Mouse (Mus musculus): ENCODE results near the gene Iqcd. TPM values are rescaled to one million over a fixed set of nuclear protein-coding genes. Genes with fewer than 3 reads are reported as not detected.
A peak's percentile ranks its signal among the peaks of the same experiment; 100 is the strongest.

Iqcd gene
- polyA plus RNA-seq, 1 experiment from 2014 or later: 1.5 TPM

- H3K4me2 ChIP-seq (replicated peaks; ENCODE audit: low read depth, low read length): no peak overlapping the region
- WGBS: 66% methylated on average over 3 of the region's 3 CpGs
- H3K27me3 ChIP-seq (ENCODE audit: insufficient read depth, low read length): no peaks in the 10 kb centered on the region
- peaks cover 74% of the 10 kb centered on the region for H3K4me1 ChIP-seq (ENCODE audit: insufficient read depth, low read length)
- no peak for ATAC-seq (ENCODE audit: low FRiP score, low TSS enrichment)
- H3K9me3 ChIP-seq (ENCODE audit: low read length): no peaks in the 10 kb centered on the region
- peaks cover 4% of the 10 kb centered on the region; the same call in 1 of the 2 replicates for H3K36me3 ChIP-seq (ENCODE audit: insufficient read depth, low read length)
- H3K4me3 ChIP-seq (ENCODE audit: low read length): no peak overlapping the region
- no peak overlapping the region for H3K27ac ChIP-seq (ENCODE audit: low read length)
- H3K9ac ChIP-seq (replicated peaks; ENCODE audit: low read length): no peak overlapping the region
Observed at GRCm38 (mm10) chr5:120569791-120570190, 19.0 kb upstream of the Iqcd start.

GRCm38 (mm10) chr5:120570289-120570897, 18.4 kb upstream of the Iqcd start:
- peaks cover 68% of the 10 kb centered on the region for H3K4me1 ChIP-seq (ENCODE audit: insufficient read depth, low read length)
- no peaks in the 10 kb centered on the region for H3K9me3 ChIP-seq (ENCODE audit: low read length)
- no peak for ATAC-seq (ENCODE audit: low FRiP score, low TSS enrichment)
- no peak overlapping the region for H3K9ac ChIP-seq (replicated peaks; ENCODE audit: low read length)
- 69% methylated on average over 11 of the region's 11 CpGs for WGBS
- no peak overlapping the region for H3K4me3 ChIP-seq (ENCODE audit: low read length)
- peak overlapping the region; percentile 66; the same call in 1 of the 2 replicates for H3K27ac ChIP-seq (ENCODE audit: low read length)
- peaks cover 4% of the 10 kb centered on the region; the same call in 1 of the 2 replicates for H3K36me3 ChIP-seq (ENCODE audit: insufficient read depth, low read length)
- H3K4me2 ChIP-seq (replicated peaks; ENCODE audit: low read depth, low read length): no peak overlapping the region
- H3K27me3 ChIP-seq (ENCODE audit: insufficient read depth, low read length): no peaks in the 10 kb centered on the region

GRCm38 (mm10) chr5:120571056-120571740, 17.6 kb upstream of the Iqcd start:
- peaks cover 4% of the 10 kb centered on the region; the same call in 1 of the 2 replicates for H3K36me3 ChIP-seq (ENCODE audit: insufficient read depth, low read length)
- ATAC-seq (ENCODE audit: low FRiP score, low TSS enrichment): peak; percentile 66

GRCm38 (mm10) chr5:120574469-120575063, 14.2 kb upstream of the Iqcd start:
- no peak for ATAC-seq (ENCODE audit: low FRiP score, low TSS enrichment)
- WGBS: 72% methylated on average over 10 of the region's 10 CpGs
- H3K4me1 ChIP-seq (ENCODE audit: insufficient read depth, low read length): peaks cover 55% of the 10 kb centered on the region

More at GRCm38 (mm10) chr5:120571056-120571740, 17.6 kb upstream of the Iqcd start:
- peak overlapping the region; percentile 66 for H3K27ac ChIP-seq (ENCODE audit: low read length)
- H3K9me3 ChIP-seq (ENCODE audit: low read length): no peaks in the 10 kb centered on the region
- peaks cover 60% of the 10 kb centered on the region for H3K4me1 ChIP-seq (ENCODE audit: insufficient read depth, low read length)
- 18% methylated on average over 14 of the region's 14 CpGs for WGBS
- H3K27me3 ChIP-seq (ENCODE audit: insufficient read depth, low read length): no peaks in the 10 kb centered on the region
- no peak overlapping the region for H3K9ac ChIP-seq (replicated peaks; ENCODE audit: low read length)
- no peak overlapping the region for H3K4me2 ChIP-seq (replicated peaks; ENCODE audit: low read depth, low read length)
- H3K4me3 ChIP-seq (ENCODE audit: low read length): no peak overlapping the region

GRCm38 (mm10) chr5:120576781-120577301, 12.0 kb upstream of the Iqcd start:
- Histone ChIP-seq H3K4me3 (ENCODE audit: low read length) (no peak overlapping the region), H3K4me1 (ENCODE audit: insufficient read depth, low read length) (peaks cover 55% of the 10 kb centered on the region), H3K27me3 (ENCODE audit: insufficient read depth, low read length) (no peaks in the 10 kb centered on the region), H3K9me3 (ENCODE audit: low read length) (no peaks in the 10 kb centered on the region), H3K27ac (ENCODE audit: low read length) (no peak overlapping the region), H3K36me3 (ENCODE audit: insufficient read depth, low read length) (peaks cover 4% of the 10 kb centered on the region; the same call in 1 of the 2 replicates), H3K4me2 (replicated peaks; ENCODE audit: low read depth, low read length) (no peak overlapping the region), H3K9ac (replicated peaks; ENCODE audit: low read length) (no peak overlapping the region)
- WGBS: 63% methylated on average over 11 of the region's 11 CpGs
- no peak for ATAC-seq (ENCODE audit: low FRiP score, low TSS enrichment)

More at GRCm38 (mm10) chr5:120574469-120575063, 14.2 kb upstream of the Iqcd start:
- Histone ChIP-seq H3K9ac (replicated peaks; ENCODE audit: low read length) (no peak overlapping the region), H3K27me3 (ENCODE audit: insufficient read depth, low read length) (no peaks in the 10 kb centered on the region), H3K36me3 (ENCODE audit: insufficient read depth, low read length) (peaks cover 4% of the 10 kb centered on the region; the same call in 1 of the 2 replicates), H3K27ac (ENCODE audit: low read length) (no peak overlapping the region), H3K9me3 (ENCODE audit: low read length) (no peaks in the 10 kb centered on the region), H3K4me2 (replicated peaks; ENCODE audit: low read depth, low read length) (no peak overlapping the region), H3K4me3 (ENCODE audit: low read length) (no peak overlapping the region)

DNA sequence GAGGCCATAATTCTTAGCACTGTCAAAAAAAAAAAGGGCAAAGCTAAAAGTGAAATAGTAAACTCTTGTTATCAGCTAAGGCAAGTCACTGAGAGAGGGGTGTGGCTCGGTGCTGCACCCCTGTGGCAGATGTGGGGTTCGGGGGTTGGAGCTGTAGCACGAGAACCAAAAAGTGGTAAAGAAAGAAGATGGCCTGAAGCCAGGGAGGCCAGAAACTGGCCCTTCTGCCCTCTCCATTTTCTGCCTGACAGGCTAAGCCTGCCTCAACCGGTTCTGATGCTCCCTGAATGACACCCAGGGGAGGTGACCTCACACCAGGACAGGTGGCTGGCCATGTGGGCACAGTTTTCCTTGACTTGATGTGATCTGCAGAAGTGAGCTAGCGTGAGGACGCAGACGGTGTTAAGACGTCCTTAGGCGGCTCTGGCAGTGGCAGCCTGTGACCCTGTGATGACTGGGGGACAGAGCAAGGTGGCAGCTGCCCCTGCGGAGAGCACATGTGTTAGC, 10.8 kb upstream of the Iqcd start:
- WGBS: 33% methylated on average over 10 of the region's 10 CpGs

DNA sequence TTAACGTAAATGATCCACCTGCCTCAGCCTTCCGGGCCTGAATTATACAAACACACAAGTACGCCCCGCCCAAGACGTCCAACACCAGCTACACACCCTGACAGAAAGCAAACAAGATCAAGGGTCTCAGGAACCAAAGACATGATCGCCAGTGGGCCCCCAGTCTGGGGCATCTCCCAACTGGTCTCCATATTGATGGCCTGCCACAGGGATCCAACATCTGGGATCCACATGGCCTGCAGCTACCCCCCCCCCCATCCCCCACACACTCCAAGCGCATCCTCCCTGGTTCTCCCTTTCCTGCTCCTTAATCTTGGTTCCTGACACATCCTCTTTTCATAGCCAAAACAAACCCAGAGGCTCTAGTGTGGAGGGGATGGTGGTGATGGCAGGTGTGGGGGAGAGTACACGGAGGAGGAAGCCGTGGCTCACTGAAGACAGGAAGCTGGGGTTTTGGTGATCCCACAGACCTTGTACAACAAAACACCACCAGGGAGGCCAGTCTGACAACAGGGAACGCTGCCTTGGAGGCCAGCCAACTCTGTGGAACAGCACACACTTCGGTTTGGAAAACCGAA, 10.2 kb upstream of the Iqcd start:
- Histone ChIP-seq H3K27ac (ENCODE audit: low read length) (peak overlapping the region; percentile 92), H3K9ac (replicated peaks; ENCODE audit: low read length) (peak overlapping the region; percentile 33), H3K4me3 (ENCODE audit: low read length) (no peak overlapping the region), H3K27me3 (ENCODE audit: insufficient read depth, low read length) (no peaks in the 10 kb centered on the region), H3K36me3 (ENCODE audit: insufficient read depth, low read length) (peaks cover 10% of the 10 kb centered on the region), H3K9me3 (ENCODE audit: low read length) (no peaks in the 10 kb centered on the region), H3K4me1 (ENCODE audit: insufficient read depth, low read length) (peaks cover 52% of the 10 kb centered on the region), H3K4me2 (replicated peaks; ENCODE audit: low read depth, low read length) (peak overlapping the region; percentile 42)
- ATAC-seq (ENCODE audit: low FRiP score, low TSS enrichment): peak; percentile 55
- whole genome bisulfite sequencing: 19% methylated on average over 12 of the region's 12 CpGs

More for the DNA sequence above, 10.8 kb upstream of the Iqcd start:
- no peaks in the 10 kb centered on the region for H3K27me3 ChIP-seq (ENCODE audit: insufficient read depth, low read length)
- H3K36me3 ChIP-seq (ENCODE audit: insufficient read depth, low read length): peaks cover 10% of the 10 kb centered on the region
- no peaks in the 10 kb centered on the region for H3K9me3 ChIP-seq (ENCODE audit: low read length)
- H3K9ac ChIP-seq (replicated peaks; ENCODE audit: low read length): peak overlapping the region; percentile 13; the same call in 1 of the 2 replicates
- H3K4me3 ChIP-seq (ENCODE audit: low read length): no peak overlapping the region
- ATAC-seq (ENCODE audit: low FRiP score, low TSS enrichment): peak; percentile 41
- peaks cover 52% of the 10 kb centered on the region for H3K4me1 ChIP-seq (ENCODE audit: insufficient read depth, low read length)
- H3K27ac ChIP-seq (ENCODE audit: low read length): peak overlapping the region; percentile 92
- H3K4me2 ChIP-seq (replicated peaks; ENCODE audit: low read depth, low read length): no peak overlapping the region

GRCm38 (mm10) chr5:120579211-120579897, 9.5 kb upstream of the Iqcd start:
- H3K36me3 ChIP-seq (ENCODE audit: insufficient read depth, low read length): peaks cover 14% of the 10 kb centered on the region
- H3K27me3 ChIP-seq (ENCODE audit: insufficient read depth, low read length): no peaks in the 10 kb centered on the region
- H3K9ac ChIP-seq (replicated peaks; ENCODE audit: low read length): peak overlapping the region; percentile 33
- H3K27ac ChIP-seq (ENCODE audit: low read length): peak overlapping the region; percentile 92
- ATAC-seq (ENCODE audit: low FRiP score, low TSS enrichment): peak; percentile 75
- H3K9me3 ChIP-seq (ENCODE audit: low read length): no peaks in the 10 kb centered on the region
- H3K4me2 ChIP-seq (replicated peaks; ENCODE audit: low read depth, low read length): peak overlapping the region; percentile 42
- peak overlapping the region; percentile 21 for H3K4me3 ChIP-seq (ENCODE audit: low read length)
- peaks cover 52% of the 10 kb centered on the region for H3K4me1 ChIP-seq (ENCODE audit: insufficient read depth, low read length)
- 11% methylated on average over 26 of the region's 26 CpGs for WGBS

All from kidney, embryonic 16.5 days (tissue).